Mouse (Mus musculus): Measurements from ENCODE around the gene Lcmt1.

DNA sequence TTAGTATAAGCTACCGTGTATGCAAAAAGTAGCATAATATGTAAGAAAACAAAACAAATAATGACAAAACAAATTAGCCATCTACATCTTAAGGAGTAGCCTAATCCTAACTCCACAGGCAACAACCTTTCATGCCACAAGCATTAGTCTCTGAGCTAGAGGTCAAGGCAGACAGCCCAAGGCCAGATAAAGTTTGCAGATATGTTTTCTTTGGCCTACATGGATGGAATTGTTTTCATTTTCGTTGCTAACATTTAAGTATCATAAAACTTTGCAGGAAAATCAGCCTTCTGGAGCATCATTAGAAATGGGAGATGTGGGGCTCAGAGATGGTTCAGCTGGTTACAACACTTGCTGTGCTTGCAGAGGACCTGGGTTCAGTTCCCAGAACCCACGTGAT is 6.8 kb upstream of the Lcmt1 start:
- TF ChIP-seq CTCF (conservative IDR thresholded peaks at IDR 0.05; ENCODE audit: low read length) (no peak), POU5F1 (IDR thresholded peaks at IDR 0.05; ENCODE audit: borderline replicate concordance, low read length) (no peak)
